Mouse (Mus musculus) right cerebral cortex, postnatal 36 days (tissue): ENCODE results near the gene Fbxo45.
"Not testable (repeated sequence)": the region's sequence is repeated elsewhere in the genome, so short reads cannot be mapped to it uniquely, and the experiment has no call there.

Experiments used
- DNase-seq, 2 experiments: peaks; one replicate each; pipeline ENCODE4 v3.0.0; 2022; ENCODE audit warnings: low spot score in 2 of 2, mixed read lengths in 1 of 2

Fbxo45 gene

GRCm38 (mm10) chr16:32246952-32247370 lies at the start of gene Fbxo45, which contains the start of gene Wdr53:
Fbxo45 (minus strand) TSS chr16:32247158.
Wdr53 (plus strand) TSS chr16:32247227.
- DNase-seq: peak; percentile 97 to 98

- no peak for DNase-seq
Observed at GRCm38 (mm10) chr16:32291821-32292220, 44.9 kb upstream of the Fbxo45 start.

- DNase-seq: no peak
Observed at GRCm38 (mm10) chr16:32282608-32283007, 35.6 kb upstream of the Fbxo45 start.

GRCm38 (mm10) chr16:32280211-32280610 lies 33.3 kb upstream of the Fbxo45 start:
- DNase-seq: no peak

GRCm38 (mm10) chr16:32278396-32278795 lies 31.4 kb upstream of the Fbxo45 start:
- DNase-seq: no peak

GRCm38 (mm10) chr16:32277308-32278256 lies 30.6 kb upstream of the Fbxo45 start, which contains the start of gene Rnf168:
Rnf168 (plus strand) TSS chr16:32277459.
- peak; percentile 86 to 90 for DNase-seq

GRCm38 (mm10) chr16:32275830-32276229 lies 28.9 kb upstream of the Fbxo45 start:
- DNase-seq: no peak

- no peak for DNase-seq
Observed at GRCm38 (mm10) chr16:32275041-32275440, 28.1 kb upstream of the Fbxo45 start.

- no peak for DNase-seq
Observed at GRCm38 (mm10) chr16:32273338-32273737, 26.4 kb upstream of the Fbxo45 start.

GRCm38 (mm10) chr16:32271291-32271690 lies 24.3 kb upstream of the Fbxo45 start, which contains the start of gene Smco1:
Smco1 (plus strand) TSS chr16:32271468.
- no peak for DNase-seq

- not testable (repeated sequence) for DNase-seq
Observed at GRCm38 (mm10) chr16:32264225-32264624, 17.3 kb upstream of the Fbxo45 start.

GRCm38 (mm10) chr16:32246351-32246791 lies 587 bp downstream of the Fbxo45 start:
- DNase-seq: peak; percentile 32 to 38

GRCm38 (mm10) chr16:32243901-32244300 lies 3.1 kb downstream of the Fbxo45 start:
- no peak for DNase-seq

GRCm38 (mm10) chr16:32239428-32240312 lies 7.3 kb downstream of the Fbxo45 start:
- no peak for DNase-seq

- DNase-seq: no peak
Observed at GRCm38 (mm10) chr16:32237930-32238680, 8.9 kb downstream of the Fbxo45 start.

- DNase-seq: not testable (repeated sequence)
Observed at GRCm38 (mm10) chr16:32232050-32232449, 14.9 kb downstream of the Fbxo45 start.

GRCm38 (mm10) chr16:32222399-32222798 lies 24.6 kb downstream of the Fbxo45 start:
- no peak for DNase-seq

- no peak for DNase-seq
Observed at GRCm38 (mm10) chr16:32221803-32222202, 25.2 kb downstream of the Fbxo45 start.

GRCm38 (mm10) chr16:32214804-32215576 lies 32.0 kb downstream of the Fbxo45 start:
- DNase-seq: peak; percentile 44 to 73

- DNase-seq: peak in 1 of 2 experiments; percentile 30
Observed at GRCm38 (mm10) chr16:32214156-32214555, 32.8 kb downstream of the Fbxo45 start.
